11 mouse cellular contexts compared by ENCODE assay signal in the genomic region with DNA sequence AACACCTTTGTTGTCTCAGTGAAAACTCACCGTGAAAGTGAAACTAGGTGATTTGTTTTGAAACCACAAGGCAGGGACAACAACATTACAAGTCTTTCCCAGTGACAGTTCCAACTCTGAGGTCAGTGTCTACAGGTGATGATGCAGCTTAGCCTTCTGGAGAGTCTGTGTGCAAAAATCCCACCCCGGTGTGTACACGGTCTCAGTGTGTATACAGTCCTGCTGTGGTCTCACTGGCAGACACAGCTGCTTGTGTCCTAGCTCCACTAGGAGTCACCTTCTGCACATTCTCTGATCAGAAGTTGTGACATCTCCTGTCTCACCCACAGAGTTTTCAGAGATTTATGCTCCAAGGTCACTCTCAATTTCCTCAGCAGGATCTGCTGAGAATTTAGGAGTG. TPM values are rescaled to one million over a fixed set of nuclear protein-coding genes. Genes with fewer than 3 reads are reported as not detected.
DNase-seq lines count a peak whose midpoint lies in the region; ATAC-seq lines count a peak whose summit lies in the region.
"Had no signal": no experiment of that assay in that cellular context is flagged by ENCODE, and none has a peak within 500 bp of the region (broad histone marks: within the 10 kb centered on the region; RNA-seq: fewer than 3 reads in every experiment).

No protein-coding gene starts in this region.

- DNase-seq in kidney, postnatal 10 days = peak; percentile 30
- no peak for DNase-seq in kidney, adult 11 months
- peak; percentile 58 for DNase-seq in A20 (ENCODE audit: low read depth, low spot score)
- peak; percentile 64 for DNase-seq in CD4-positive, CD25-positive, alpha-beta regulatory T cell, adult 2 months (ENCODE audit: low read depth, low spot score)
- peak; percentile 70 for DNase-seq in induced T-regulatory cell, adult 2 months (ENCODE audit: low read depth)
- DNase-seq in B cell, adult 2 months = no peak
- DNase-seq: cerebellum, adult 11 months; heart, adult 11 months; thymus, postnatal 36 days had no signal

- no peak for ATAC-seq in granulocyte monocyte progenitor cell, adult 5-6 weeks (replicated peaks; ENCODE audit: poor library complexity, severe bottlenecking)
- ATAC-seq: forebrain, embryonic 13.5 days had no signal

RNA-seq across cellular contexts. Expression of a gene that starts 0.8 kb away (rescaled TPM):
- not detected in 2 replicates for total RNA-seq in granulocyte monocyte progenitor cell, adult 5-6 weeks (2014; fragmentation: Nextera tagmentation)
- total RNA-seq in granulocyte monocyte progenitor cell, adult 5-6 weeks (2017) = not detected in 2 replicates

RNA-seq across cellular contexts. Expression of a gene that starts 16.8 kb away (rescaled TPM):
- not detected in 2 replicates for total RNA-seq in granulocyte monocyte progenitor cell, adult 5-6 weeks (2014; fragmentation: Nextera tagmentation)
- total RNA-seq in granulocyte monocyte progenitor cell, adult 5-6 weeks (2017) = not detected in 2 replicates

RNA-seq across cellular contexts. Expression of a gene that starts 25.0 kb away (rescaled TPM):
- total RNA-seq in granulocyte monocyte progenitor cell, adult 5-6 weeks (2014; fragmentation: Nextera tagmentation) = 6.1 TPM in 1 of 2 replicates, not detected in the other
- not detected in 2 replicates for total RNA-seq in granulocyte monocyte progenitor cell, adult 5-6 weeks (2017)

RNA-seq across cellular contexts. Expression of a gene that starts 54.3 kb away (rescaled TPM):
- total RNA-seq in granulocyte monocyte progenitor cell, adult 5-6 weeks (2014; fragmentation: Nextera tagmentation) = not detected in 2 replicates
- not detected in 2 replicates for total RNA-seq in granulocyte monocyte progenitor cell, adult 5-6 weeks (2017)

Comparison
In these comparisons a context has a peak if more than half of its experiments do, and no peak if none do; other contexts are left out.
1. DNase-seq: peak in kidney, postnatal 10 days (single experiment), A20 (single experiment), CD4-positive, CD25-positive, alpha-beta regulatory T cell, adult 2 months (single experiment) and induced T-regulatory cell, adult 2 months (single experiment); none in kidney, adult 11 months (single experiment) and B cell, adult 2 months (0 of 2).